In genomic region chr13:54165066-54165465, GRCm38 (mm10) we compare ENCODE assay signal across 23 mouse cellular contexts. TPM values are rescaled to one million over a fixed set of nuclear protein-coding genes. Genes with fewer than 3 reads are reported as not detected.
A peak's percentile ranks its signal among the peaks of the same experiment; 100 is the strongest.
DNase-seq lines count a peak whose midpoint lies in the region; ATAC-seq and TF ChIP-seq lines count a peak whose summit lies in the region.
"Had no signal": no experiment of that assay in that cellular context is flagged by ENCODE, and none has a peak within 500 bp of the region (broad histone marks: within the 10 kb centered on the region; RNA-seq: fewer than 3 reads in every experiment).

No protein-coding gene starts in this region.

- no peak overlapping the region for H3K4me3 ChIP-seq in heart, adult 2 months
- no peak overlapping the region for H3K4me3 ChIP-seq in limb, embryonic 14.5 days (replicated peaks; ENCODE audit: low read length)
- H3K4me3 ChIP-seq: embryonic facial prominence, embryonic 13.5 days; forebrain, embryonic 13.5 days; heart, embryonic 10.5 days had no signal

- DNase-seq in heart, adult 2 months, result no peak
- no peak for DNase-seq in heart, postnatal 25 days (ENCODE audit: low spot score)
- peak; percentile 10 for DNase-seq in NIH3T3 (ENCODE audit: low read depth)
- DNase-seq in forelimb bud, embryonic 11.5 days (ENCODE audit: low read depth, low spot score), result peak; percentile 47
- peak; percentile 49 for DNase-seq in limb, embryonic 14.5 days (ENCODE audit: low spot score)
- no peak for DNase-seq in urinary bladder, postnatal 14 days (ENCODE audit: low spot score)
- DNase-seq in spleen, postnatal 36 days (ENCODE audit: low spot score in 2 of 2), result no peak
- DNase-seq: adrenal gland, postnatal 25 days; cerebellum, adult 2 months; cerebellum, postnatal 10 days; embryo, embryonic 11 days; forebrain, postnatal 0 days; gastrocnemius, postnatal 36 days; heart, adult 11 months; heart, postnatal 10 days had no signal

- no peak for ATAC-seq in limb, embryonic 14.5 days (ENCODE audit: low FRiP score, low read depth)
- ATAC-seq: activated CD4-positive, CD25-positive, alpha-beta regulatory T cell, adult 4 months; forebrain, embryonic 13.5 days; forebrain, postnatal 0 days; Patski had no signal

- no peaks in the 10 kb centered on the region for H3K9me3 ChIP-seq in limb, embryonic 14.5 days (ENCODE audit: control insufficient read depth, low read length)
- H3K9me3 ChIP-seq: embryonic facial prominence, embryonic 13.5 days; forebrain, embryonic 13.5 days; heart, embryonic 10.5 days had no signal

- H3K36me3 ChIP-seq in heart, adult 2 months (ENCODE audit: control insufficient read depth, insufficient read depth, low read length), result no peaks in the 10 kb centered on the region
- H3K36me3 ChIP-seq in limb, embryonic 14.5 days (ENCODE audit: control insufficient read depth, insufficient read depth, low read length), result no peaks in the 10 kb centered on the region
- H3K36me3 ChIP-seq: embryonic facial prominence, embryonic 13.5 days; heart, embryonic 10.5 days had no signal

- intact Hi-C loops in heart, adult 2 months (cut with DNase I), result no loop called here
- intact Hi-C loops in heart, postnatal 25 days (cut with DNase I), result no loop called here

- TF ChIP-seq EP300 in heart, adult 2 months (IDR thresholded peaks at IDR 0.05; ENCODE audit: insufficient read depth, low read depth, low read length), result no peak

- no peak overlapping the region for H3K9ac ChIP-seq in heart, adult 2 months (ENCODE audit: low read depth, low read length)
- H3K9ac ChIP-seq in limb, embryonic 14.5 days (ENCODE audit: low read depth, low read length, severe bottlenecking), result no peak overlapping the region
- H3K9ac ChIP-seq: embryonic facial prominence, embryonic 13.5 days; forebrain, embryonic 13.5 days; forebrain, postnatal 0 days; hindbrain, embryonic 14.5 days had no signal

- 47% methylated on average over 6 of the region's 6 CpGs for WGBS in heart, adult 2 months
- 32% methylated on average over 6 of the region's 6 CpGs for WGBS in limb, embryonic 14.5 days

- H3K27me3 ChIP-seq in heart, adult 2 months (ENCODE audit: control insufficient read depth, insufficient read depth, low read length), result no peaks in the 10 kb centered on the region
- no peaks in the 10 kb centered on the region for H3K27me3 ChIP-seq in limb, embryonic 14.5 days (ENCODE audit: control insufficient read depth, insufficient read depth, low read length)
- H3K27me3 ChIP-seq: embryonic facial prominence, embryonic 13.5 days; forebrain, embryonic 13.5 days had no signal

- no peak overlapping the region for H3K4me2 ChIP-seq in limb, embryonic 14.5 days (replicated peaks; ENCODE audit: low read depth, low read length, severe bottlenecking)
- H3K4me2 ChIP-seq: embryonic facial prominence, embryonic 13.5 days; forebrain, embryonic 13.5 days; hindbrain, embryonic 14.5 days had no signal

- H3K79me2 ChIP-seq in heart, adult 2 months (replicated peaks; ENCODE audit: control insufficient read depth, insufficient read depth, low read length), result no peaks in the 10 kb centered on the region

- no peak for TF ChIP-seq CTCF in heart, adult 2 months (IDR thresholded peaks at IDR 0.05)

- H3K4me1 ChIP-seq in heart, adult 2 months (ENCODE audit: control insufficient read depth, insufficient read depth, low read length), result peaks cover 2% of the 10 kb centered on the region
- H3K4me1 ChIP-seq in limb, embryonic 14.5 days (ENCODE audit: control insufficient read depth, insufficient read depth, low read length), result 0 out of 2 replicates have a peak, but pooled peaks cover 3% of the 10 kb centered on the region
- H3K4me1 ChIP-seq: forebrain, embryonic 13.5 days; heart, embryonic 10.5 days had no signal

- H3K27ac ChIP-seq in heart, adult 2 months, result peak overlapping the region; percentile 43
- no peak overlapping the region for H3K27ac ChIP-seq in limb, embryonic 14.5 days (replicated peaks; ENCODE audit: low read depth, low read length)
- H3K27ac ChIP-seq: embryonic facial prominence, embryonic 13.5 days; forebrain, embryonic 13.5 days; heart, embryonic 10.5 days; hindbrain, embryonic 14.5 days had no signal

- TF ChIP-seq POLR2A in heart, adult 2 months (IDR thresholded peaks at IDR 0.05; ENCODE audit: insufficient read depth, low read depth, low read length), result no peak
- no peak for TF ChIP-seq POLR2A in limb, embryonic 14.5 days (IDR thresholded peaks at IDR 0.05; ENCODE audit: borderline replicate concordance, extremely low read depth, insufficient read depth, insufficient read length)

RNA-seq across cellular contexts. Expression of gene Hrh2, which starts 26.9 kb away (rescaled TPM):
- under 1 TPM; 0.23 to 0.34 TPM for total RNA-seq in heart, adult 2 months (2021)
- polyA plus RNA-seq in heart, adult 2 months (2012; rRNA removed), result 0.68 and 1.3 TPM in 2 replicates
- total RNA-seq in heart, postnatal 25 days (2021), result under 1 TPM; 0.10 to 0.28 TPM
- 0.13 and 0.14 TPM in 2 replicates for polyA plus RNA-seq in limb, embryonic 14.5 days (2012; rRNA removed)
- 0.10 TPM in 1 of 2 replicates, not detected in the other for polyA plus RNA-seq in limb, embryonic 14.5 days (2014; fragmentation: Nextera tagmentation; extraction: Ambion mirVana)
- total RNA-seq: MEL had no signal
- polyA plus RNA-seq: C2C12; embryonic facial prominence, embryonic 13.5 days; Patski had no signal

Comparison
In these comparisons a context has a peak if more than half of its experiments do, and no peak if none do; other contexts are left out.
1. DNase-seq: peak in NIH3T3 (single experiment), forelimb bud, embryonic 11.5 days (single experiment) and limb, embryonic 14.5 days (single experiment); none in heart, adult 2 months (0 of 2), heart, postnatal 25 days (single experiment), urinary bladder, postnatal 14 days (single experiment) and spleen, postnatal 36 days (0 of 2).